Mouse (Mus musculus) limb, embryonic 14.5 days (tissue): ENCODE data around the gene Emp3. TPM values are rescaled to one million over a fixed set of nuclear protein-coding genes. Genes with fewer than 3 reads are reported as not detected.
A peak's percentile ranks its signal among the peaks of the same experiment; 100 is the strongest.

Source experiments
- ATAC-seq: fragments of 200-750 bp; cut with Nextera tagmentation; 2 replicates; pipeline ENCODE4 v1.8.0; 2017; ENCODE audit warnings: low read depth, moderate number of reproducible peaks, moderate TSS enrichment; ENCODE audit not compliant: low FRiP score
- DNase-seq: peaks from one replicate; pipeline ENCODE4 v3.0.0-alpha.2; 2015; ENCODE audit warnings: low spot score
- H3K27ac ChIP-seq: fragments of 300-500 bp; sonication (generic); replicated peaks from 2 replicates; pipeline ENCODE4 v1.5.1; 2014; ENCODE audit warnings: low read depth, mild to moderate bottlenecking, low read length, moderate library complexity, mixed read lengths
- H3K27me3 ChIP-seq: fragments of 300-500 bp; sonication (generic); 2 replicates; pipeline ENCODE4 v1.6.1; 2014; ENCODE audit warnings: low read length, mixed read lengths; ENCODE audit not compliant: control insufficient read depth, insufficient read depth
- H3K36me3 ChIP-seq: fragments of 300-500 bp; sonication (generic); 2 replicates; pipeline ENCODE4 v1.6.1; 2014; ENCODE audit warnings: mild to moderate bottlenecking, low read length, moderate library complexity, mixed read lengths; ENCODE audit not compliant: control insufficient read depth, insufficient read depth
- H3K4me1 ChIP-seq: fragments of 300-500 bp; sonication (generic); 2 replicates; pipeline ENCODE4 v1.6.1; 2014; ENCODE audit warnings: antibody characterized with exemption, low read length, mixed read lengths; ENCODE audit not compliant: control insufficient read depth, insufficient read depth
- H3K4me2 ChIP-seq: fragments of 300-500 bp; sonication (generic); replicated peaks from 2 replicates; pipeline ENCODE4 v1.6.1; 2014; ENCODE audit warnings: low read depth, mild to moderate bottlenecking, low read length, moderate library complexity; ENCODE audit not compliant: severe bottlenecking
- H3K4me3 ChIP-seq: fragments of 300-500 bp; sonication (generic); replicated peaks from 2 replicates; pipeline ENCODE4 v1.5.1; 2014; ENCODE audit warnings: low read length
- H3K9ac ChIP-seq: fragments of 300-500 bp; sonication (generic); 2 replicates; pipeline ENCODE4 v1.6.1; 2014; ENCODE audit warnings: mild to moderate bottlenecking, low read depth, low read length, moderate library complexity; ENCODE audit not compliant: severe bottlenecking
- H3K9me3 ChIP-seq: fragments of 300-500 bp; sonication (generic); 2 replicates; pipeline ENCODE4 v1.6.1; 2016; ENCODE audit warnings: low read length; ENCODE audit not compliant: control insufficient read depth
- POLR2A ChIP-seq: fragments of 200-500 bp; IDR thresholded peaks from 2 replicates; pipeline ENCODE4 v1.8.0; 2012; ENCODE audit warnings: inconsistent platforms, mild to moderate bottlenecking, moderate library complexity, borderline replicate concordance; ENCODE audit not compliant: insufficient read depth, insufficient read length; ENCODE audit errors: extremely low read depth
- WGBS: fragments of 180-500 bp; shearing (Covaris S2); extraction: QIAGEN DNeasy Blood & Tissue Kit; methylation state at CpG from one replicate; pipeline ENCODE4 v1.1.7; 2014; 5-methylcytosine and 5-hydroxymethylcytosine counted together
- polyA plus RNA-seq, 2 experiments: library from polyadenylated mRNA; depleted of rRNA in 1 of 2; stranded (reverse) in 1 of 2; unstranded in 1 of 2; fragments of >200 nt; fragmentation: Nextera tagmentation in 1 of 2; extraction: Ambion mirVana in 1 of 2; gene quantifications; 2 replicates each; pipeline versions ENCODE4 v1.2.1 to v1.2.3; 2012 to 2014

Emp3 gene
- polyA plus RNA-seq, 2 experiments = 201 to 318 TPM

DNA sequence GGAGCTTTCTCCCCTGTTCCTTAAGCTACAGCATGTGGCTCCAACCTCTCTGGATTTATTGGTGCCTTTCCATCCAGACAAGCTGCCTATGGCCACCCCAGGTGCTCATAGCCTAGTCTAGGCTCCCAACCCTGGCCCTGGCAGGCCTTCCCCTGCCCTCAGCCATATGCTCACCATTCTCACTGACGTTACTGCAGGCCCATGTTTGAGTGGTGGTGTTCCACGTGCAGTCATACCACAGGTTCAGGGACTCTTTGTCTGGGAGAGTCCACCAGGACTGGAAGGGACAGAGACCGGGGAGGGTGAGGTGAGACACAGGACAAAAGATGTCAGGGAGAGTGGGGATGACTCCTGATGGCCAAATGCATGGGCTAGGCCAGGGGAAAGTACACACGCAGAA, 1.4 kb downstream of the Emp3 start:
- ATAC-seq (no peak), DNase-seq (no peak)
- Histone ChIP-seq H3K4me3 (peak overlapping the region; percentile 60), H3K9ac (peak overlapping the region; percentile 68), H3K27ac (no peak overlapping the region; the same call in 1 of the 2 replicates), H3K27me3 (no peaks in the 10 kb centered on the region), H3K4me1 (peaks cover 60% of the 10 kb centered on the region), H3K9me3 (no peaks in the 10 kb centered on the region), H3K4me2 (peak overlapping the region; percentile 75), H3K36me3 (peaks cover 12% of the 10 kb centered on the region; the same call in 1 of the 2 replicates)
- 67% methylated on average over 4 of the region's 4 CpGs for WGBS
- TF ChIP-seq POLR2A = no peak

DNA sequence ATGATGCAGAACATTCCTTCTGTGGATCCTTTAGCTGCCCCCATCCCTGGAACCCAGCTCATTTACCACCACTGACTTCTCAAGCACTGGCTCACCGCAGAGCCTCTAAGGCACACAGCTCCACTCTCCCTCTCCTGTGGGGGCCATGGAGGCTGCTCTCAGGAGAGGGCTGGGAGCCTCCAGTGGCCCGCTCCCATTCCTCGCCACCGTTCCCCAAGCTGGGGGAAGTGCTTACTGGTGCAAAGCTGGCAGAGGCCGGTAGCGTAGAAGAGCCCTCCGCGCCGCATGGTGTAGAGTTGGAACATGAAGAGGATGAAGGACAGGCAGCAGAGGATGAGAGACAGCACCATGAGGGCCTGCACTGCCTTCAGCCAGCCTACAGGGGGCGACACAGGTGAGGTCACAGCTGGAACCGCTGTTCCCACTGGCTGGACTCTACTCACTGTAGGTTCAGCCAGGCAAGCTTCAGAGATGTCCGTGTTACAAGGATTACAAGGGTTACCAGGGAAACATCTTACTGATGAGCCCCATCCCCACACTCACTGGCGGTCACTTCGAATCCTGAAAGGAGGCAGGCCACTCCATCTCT, 2.0 kb downstream of the Emp3 start:
- Histone ChIP-seq H3K27me3 (no peaks in the 10 kb centered on the region), H3K4me2 (peak overlapping the region; percentile 75), H3K4me3 (peak overlapping the region; percentile 60; the same call in 1 of the 2 replicates), H3K9ac (no peak overlapping the region), H3K27ac (no peak overlapping the region), H3K4me1 (peaks cover 58% of the 10 kb centered on the region), H3K9me3 (no peaks in the 10 kb centered on the region), H3K36me3 (peaks cover 12% of the 10 kb centered on the region; the same call in 1 of the 2 replicates)
- no peak for DNase-seq
- TF ChIP-seq POLR2A = no peak
- no peak for ATAC-seq
- 76% methylated on average over 14 of the region's 14 CpGs for WGBS

DNA sequence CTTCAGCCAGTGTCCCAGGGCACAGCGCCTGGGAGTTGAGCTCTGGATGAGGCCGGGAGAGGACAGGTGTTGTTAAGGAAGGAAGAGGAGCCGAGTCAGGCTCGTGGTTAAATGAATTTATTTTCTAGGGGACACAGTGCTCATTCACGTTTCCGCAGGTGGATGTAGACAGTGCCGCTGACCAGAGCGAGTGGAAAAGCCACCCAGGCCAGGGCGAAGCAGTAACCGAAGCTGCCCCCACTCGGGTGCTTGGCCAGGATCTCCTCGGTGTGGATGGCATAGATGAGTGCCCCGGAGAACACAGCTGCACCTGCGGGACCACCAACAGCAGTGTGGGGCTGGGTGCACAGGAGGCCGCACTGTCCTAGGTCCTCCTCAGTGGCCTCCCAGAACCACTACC, 3.3 kb downstream of the Emp3 start:
- WGBS = 88% methylated on average over 14 of the region's 15 CpGs
- peak overlapping the region; percentile 84 for H3K27ac ChIP-seq
- H3K4me2 ChIP-seq = peak overlapping the region; percentile 77; the same call in 1 of the 2 replicates
- ATAC-seq (no peak), DNase-seq (no peak)
- peaks cover 53% of the 10 kb centered on the region for H3K4me1 ChIP-seq
- no peaks in the 10 kb centered on the region for H3K9me3 ChIP-seq
- H3K27me3 ChIP-seq = no peaks in the 10 kb centered on the region
- TF ChIP-seq POLR2A = no peak
- H3K4me3 ChIP-seq = no peak overlapping the region
- 0 out of 2 replicates have a peak overlapping the region, but pooled peaks have one; percentile 36 for H3K9ac ChIP-seq
- peaks cover 12% of the 10 kb centered on the region; the same call in 1 of the 2 replicates for H3K36me3 ChIP-seq

DNA sequence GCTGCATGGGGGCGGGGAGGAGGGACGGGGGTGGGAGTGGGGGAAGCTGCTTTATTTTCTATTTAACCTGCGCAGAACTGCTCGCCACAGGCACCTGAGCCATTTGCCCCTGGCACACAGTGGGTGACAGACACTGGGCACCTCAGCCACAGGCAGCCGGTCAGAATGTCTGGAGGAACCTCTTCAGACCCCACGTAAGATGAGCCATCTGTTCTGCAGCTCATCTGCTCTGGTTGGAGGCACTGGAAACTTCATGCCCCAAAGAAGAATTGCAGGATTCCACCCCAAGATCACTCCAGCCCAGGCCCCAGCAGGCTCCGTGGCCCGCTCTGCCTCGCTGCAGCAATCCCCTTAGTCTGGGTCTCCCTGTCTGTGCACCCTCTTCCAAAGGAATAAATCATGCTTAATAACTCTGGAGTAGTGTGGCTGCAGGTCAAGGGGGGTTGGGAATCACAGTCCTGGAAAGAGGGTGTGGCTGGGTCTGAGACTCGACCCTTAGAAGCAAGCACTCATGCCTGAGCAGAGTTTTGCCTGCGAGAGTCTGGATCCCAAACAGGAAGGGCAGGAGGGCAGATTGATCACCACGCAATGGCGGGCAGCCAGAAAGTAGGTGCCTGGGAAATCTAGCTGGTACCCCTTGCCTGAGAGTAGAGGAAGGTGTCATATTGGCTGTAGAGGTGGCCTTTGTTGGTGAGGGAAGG, 4.0 kb downstream of the Emp3 start:
- Histone ChIP-seq H3K4me1 (peaks cover 45% of the 10 kb centered on the region), H3K4me3 (peak overlapping the region; percentile 38), H3K9ac (peak overlapping the region; percentile 36; the same call in 1 of the 2 replicates), H3K9me3 (no peaks in the 10 kb centered on the region), H3K27me3 (no peaks in the 10 kb centered on the region), H3K4me2 (peak overlapping the region; percentile 77), H3K27ac (peak overlapping the region; percentile 84), H3K36me3 (peaks cover 12% of the 10 kb centered on the region; the same call in 1 of the 2 replicates)
- ATAC-seq (peak; percentile 27), DNase-seq (no peak)
- WGBS = 19% methylated on average over 13 of the region's 13 CpGs
- no peak for TF ChIP-seq POLR2A

DNA sequence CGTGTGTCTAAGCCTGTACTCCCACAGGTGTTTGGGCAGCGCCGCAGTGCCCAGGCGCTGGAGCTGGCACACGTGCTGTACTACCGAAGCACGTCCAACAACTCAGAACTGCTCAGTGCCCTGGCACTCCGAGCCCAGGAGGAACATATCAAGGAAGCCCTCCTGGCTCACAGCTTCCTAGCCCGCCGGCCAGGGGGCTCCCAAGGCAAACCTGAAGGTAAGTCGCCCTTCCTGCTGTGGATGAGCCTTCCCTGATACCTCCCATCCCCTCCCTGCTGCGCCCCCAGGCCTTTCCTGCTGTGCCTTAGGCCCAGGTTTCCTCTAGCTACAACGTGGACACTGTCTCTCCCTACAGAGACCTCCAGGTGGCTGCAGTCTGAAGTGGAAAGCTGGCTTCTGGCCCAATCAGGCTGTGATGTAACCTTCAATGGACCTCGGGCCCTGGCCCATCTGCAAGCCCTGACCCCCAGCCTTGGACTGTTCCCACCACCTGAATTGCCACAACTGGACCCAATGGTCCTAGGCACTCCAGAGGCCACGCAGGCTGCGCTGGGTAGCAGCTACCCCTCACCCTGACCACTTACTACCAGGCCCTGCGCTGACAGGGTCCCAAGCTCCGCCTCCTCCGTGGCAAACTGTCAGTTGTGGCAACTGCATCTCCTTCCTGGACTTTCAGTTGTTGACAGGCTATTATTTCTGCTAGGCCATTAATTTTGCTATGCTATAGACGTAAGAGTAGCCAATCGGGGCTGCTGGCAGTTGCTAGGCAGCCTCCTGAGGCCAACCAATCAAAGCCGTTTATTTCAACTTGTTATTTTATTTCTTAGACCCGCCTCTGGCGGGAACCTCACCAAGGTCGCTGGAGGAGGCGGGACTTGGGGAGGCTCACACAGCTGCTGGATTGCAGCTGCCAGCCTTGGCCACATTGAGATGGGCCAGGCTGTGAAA, 4.9 kb downstream of the Emp3 start:
- no peak for TF ChIP-seq POLR2A
- Histone ChIP-seq H3K4me1 (peaks cover 37% of the 10 kb centered on the region), H3K27ac (peak overlapping the region; percentile 87), H3K4me3 (peak overlapping the region; percentile 38), H3K4me2 (peak overlapping the region; percentile 77), H3K9me3 (no peaks in the 10 kb centered on the region), H3K27me3 (no peaks in the 10 kb centered on the region), H3K36me3 (peaks cover 12% of the 10 kb centered on the region; the same call in 1 of the 2 replicates), H3K9ac (peak overlapping the region; percentile 50)
- WGBS = 34% methylated on average over 26 of the region's 26 CpGs
- DNase-seq = peak; percentile 97
- peak; percentile 88 for ATAC-seq
